Mouse (Mus musculus): ENCODE results near the gene Tspan10. TPM values are rescaled to one million over a fixed set of nuclear protein-coding genes. Genes with fewer than 3 reads are reported as not detected.

The Tspan10 gene
- polyA plus RNA-seq, 1 experiment from 2014 or later, result not detected

GRCm38 (mm10) chr11:120447179-120447578, 4.7 kb downstream of the Tspan10 start:
- no peak for ATAC-seq (ENCODE audit: low FRiP score)
- no peaks in the 10 kb centered on the region for H3K36me3 ChIP-seq (ENCODE audit: control insufficient read depth, insufficient read depth, low read length)
- 82% methylated on average over 7 of the region's 7 CpGs for WGBS
- no peaks in the 10 kb centered on the region for H3K9me3 ChIP-seq (ENCODE audit: control insufficient read depth, low read length)
- H3K4me1 ChIP-seq (ENCODE audit: control insufficient read depth, insufficient read depth, low read length), result no peaks in the 10 kb centered on the region
- no peak overlapping the region for H3K4me3 ChIP-seq (ENCODE audit: low read depth, low read length)
- no peak overlapping the region for H3K27ac ChIP-seq (ENCODE audit: low read depth, low read length)
- H3K4me2 ChIP-seq, result no peak overlapping the region
- DNase-seq (ENCODE audit: low spot score, missing footprints), result no peak
- no peak overlapping the region for H3K9ac ChIP-seq (ENCODE audit: low read length)
- no peaks in the 10 kb centered on the region for H3K27me3 ChIP-seq (ENCODE audit: control insufficient read depth, insufficient read depth, low read length)

GRCm38 (mm10) chr11:120452246-120452645, 9.8 kb downstream of the Tspan10 start:
- Histone ChIP-seq H3K4me1 (ENCODE audit: control insufficient read depth, insufficient read depth, low read length) (no peaks in the 10 kb centered on the region), H3K9ac (ENCODE audit: low read length) (no peak overlapping the region; the same call in 1 of the 2 replicates), H3K9me3 (ENCODE audit: control insufficient read depth, low read length) (no peaks in the 10 kb centered on the region), H3K27ac (ENCODE audit: low read depth, low read length) (no peak overlapping the region), H3K36me3 (ENCODE audit: control insufficient read depth, insufficient read depth, low read length) (no peaks in the 10 kb centered on the region), H3K4me3 (ENCODE audit: low read depth, low read length) (no peak overlapping the region), H3K27me3 (ENCODE audit: control insufficient read depth, insufficient read depth, low read length) (no peaks in the 10 kb centered on the region), H3K4me2 (no peak overlapping the region)
- WGBS, result 61% methylated on average over 3 of the region's 3 CpGs
- no peak for ATAC-seq (ENCODE audit: low FRiP score)
- no peak for DNase-seq (ENCODE audit: low spot score, missing footprints)

GRCm38 (mm10) chr11:120453306-120453705, 10.9 kb downstream of the Tspan10 start, which contains the start of gene Pde6g:
Gene Pde6g, minus strand, starts transcription at chr11:120453500.
- H3K9me3 ChIP-seq (ENCODE audit: control insufficient read depth, low read length), result no peaks in the 10 kb centered on the region
- no peaks in the 10 kb centered on the region for H3K36me3 ChIP-seq (ENCODE audit: control insufficient read depth, insufficient read depth, low read length)
- no peak within 1 kb of the TSS for H3K4me2 ChIP-seq
- H3K27ac ChIP-seq (ENCODE audit: low read depth, low read length), result no peak within 1 kb of the TSS
- H3K4me1 ChIP-seq (ENCODE audit: control insufficient read depth, insufficient read depth, low read length), result no peaks in the 10 kb centered on the region
- H3K27me3 ChIP-seq (ENCODE audit: control insufficient read depth, insufficient read depth, low read length), result no peaks in the 10 kb centered on the region
- no peak within 1 kb of the TSS; the same call in 1 of the 2 replicates for H3K9ac ChIP-seq (ENCODE audit: low read length)
- no peak within 1 kb of the TSS for H3K4me3 ChIP-seq (ENCODE audit: low read depth, low read length)
- no peak for ATAC-seq (ENCODE audit: low FRiP score)
- 88% methylated on average over 4 of the region's 4 CpGs for WGBS
- no peak for DNase-seq (ENCODE audit: low spot score, missing footprints)

- DNase-seq (ENCODE audit: low spot score, missing footprints), result no peak
- H3K27me3 ChIP-seq (ENCODE audit: control insufficient read depth, insufficient read depth, low read length), result no peaks in the 10 kb centered on the region
- H3K9me3 ChIP-seq (ENCODE audit: control insufficient read depth, low read length), result no peaks in the 10 kb centered on the region
- no peak overlapping the region for H3K4me2 ChIP-seq
- WGBS, result 89% methylated on average over 4 of the region's 4 CpGs
- ATAC-seq (ENCODE audit: low FRiP score), result no peak
- peaks cover 5% of the 10 kb centered on the region for H3K4me1 ChIP-seq (ENCODE audit: control insufficient read depth, insufficient read depth, low read length)
- H3K36me3 ChIP-seq (ENCODE audit: control insufficient read depth, insufficient read depth, low read length), result 0 out of 2 replicates have a peak, but pooled peaks cover 4% of the 10 kb centered on the region
- H3K9ac ChIP-seq (ENCODE audit: low read length), result no peak overlapping the region
- no peak overlapping the region for H3K27ac ChIP-seq (ENCODE audit: low read depth, low read length)
- no peak overlapping the region for H3K4me3 ChIP-seq (ENCODE audit: low read depth, low read length)
These were observed 12.5 kb downstream of the Tspan10 start for GRCm38 (mm10) chr11:120454965-120455364.

GRCm38 (mm10) chr11:120455413-120455812, 13.0 kb downstream of the Tspan10 start:
- Histone ChIP-seq H3K4me2 (no peak overlapping the region), H3K4me1 (ENCODE audit: control insufficient read depth, insufficient read depth, low read length) (peaks cover 5% of the 10 kb centered on the region), H3K9ac (ENCODE audit: low read length) (no peak overlapping the region), H3K4me3 (ENCODE audit: low read depth, low read length) (no peak overlapping the region), H3K9me3 (ENCODE audit: control insufficient read depth, low read length) (no peaks in the 10 kb centered on the region), H3K36me3 (ENCODE audit: control insufficient read depth, insufficient read depth, low read length) (0 out of 2 replicates have a peak, but pooled peaks cover 4% of the 10 kb centered on the region), H3K27me3 (ENCODE audit: control insufficient read depth, insufficient read depth, low read length) (no peaks in the 10 kb centered on the region), H3K27ac (ENCODE audit: low read depth, low read length) (no peak overlapping the region)
- ATAC-seq (ENCODE audit: low FRiP score) (no peak), DNase-seq (ENCODE audit: low spot score, missing footprints) (no peak)
- 94% methylated on average over 7 of the region's 7 CpGs for WGBS

- ATAC-seq (ENCODE audit: low FRiP score) (no peak; the same call in 1 of the 2 replicates), DNase-seq (ENCODE audit: low spot score, missing footprints) (no peak)
- no peaks in the 10 kb centered on the region for H3K9me3 ChIP-seq (ENCODE audit: control insufficient read depth, low read length)
- peak overlapping the region; percentile 82 for H3K4me3 ChIP-seq (ENCODE audit: low read depth, low read length)
- peaks cover 5% of the 10 kb centered on the region for H3K4me1 ChIP-seq (ENCODE audit: control insufficient read depth, insufficient read depth, low read length)
- H3K9ac ChIP-seq (ENCODE audit: low read length), result peak overlapping the region; percentile 96
- H3K27ac ChIP-seq (ENCODE audit: low read depth, low read length), result peak overlapping the region; percentile 47; the same call in 1 of the 2 replicates
- no peaks in the 10 kb centered on the region for H3K27me3 ChIP-seq (ENCODE audit: control insufficient read depth, insufficient read depth, low read length)
- H3K36me3 ChIP-seq (ENCODE audit: control insufficient read depth, insufficient read depth, low read length), result peaks cover 11% of the 10 kb centered on the region
- WGBS, result 41% methylated on average over 14 of the region's 14 CpGs
- peak overlapping the region; percentile 89 for H3K4me2 ChIP-seq
These were observed 14.9 kb downstream of the Tspan10 start for GRCm38 (mm10) chr11:120457370-120457769.

- H3K4me3 ChIP-seq (ENCODE audit: low read depth, low read length), result peak within 1 kb of the TSS; percentile 82
- DNase-seq (ENCODE audit: low spot score, missing footprints), result peak; percentile 96
- H3K9me3 ChIP-seq (ENCODE audit: control insufficient read depth, low read length), result no peaks in the 10 kb centered on the region
- peaks cover 12% of the 10 kb centered on the region for H3K36me3 ChIP-seq (ENCODE audit: control insufficient read depth, insufficient read depth, low read length)
- H3K4me2 ChIP-seq, result peak within 1 kb of the TSS; percentile 89
- peak within 1 kb of the TSS; percentile 96 for H3K9ac ChIP-seq (ENCODE audit: low read length)
- whole genome bisulfite sequencing, result 5% methylated on average over 62 of the region's 62 CpGs
- no peaks in the 10 kb centered on the region for H3K27me3 ChIP-seq (ENCODE audit: control insufficient read depth, insufficient read depth, low read length)
- ATAC-seq (ENCODE audit: low FRiP score), result peak; percentile 92
- H3K27ac ChIP-seq (ENCODE audit: low read depth, low read length), result peak within 1 kb of the TSS; percentile 47; the same call in 1 of the 2 replicates
- H3K4me1 ChIP-seq (ENCODE audit: control insufficient read depth, insufficient read depth, low read length), result peaks cover 5% of the 10 kb centered on the region
These were observed 15.6 kb downstream of the Tspan10 start, which contains the start of the genes Oxld1 and Ccdc137 for GRCm38 (mm10) chr11:120457772-120458751. Gene Oxld1, minus strand, starts transcription at chr11:120458068. Gene Ccdc137, plus strand, starts transcription at chr11:120458115.

- no peak overlapping the region for H3K27ac ChIP-seq (ENCODE audit: low read depth, low read length)
- peaks cover 5% of the 10 kb centered on the region for H3K4me1 ChIP-seq (ENCODE audit: control insufficient read depth, insufficient read depth, low read length)
- DNase-seq (ENCODE audit: low spot score, missing footprints) (no peak), ATAC-seq (ENCODE audit: low FRiP score) (no peak)
- H3K27me3 ChIP-seq (ENCODE audit: control insufficient read depth, insufficient read depth, low read length), result no peaks in the 10 kb centered on the region
- peaks cover 12% of the 10 kb centered on the region for H3K36me3 ChIP-seq (ENCODE audit: control insufficient read depth, insufficient read depth, low read length)
- peak overlapping the region; percentile 96 for H3K9ac ChIP-seq (ENCODE audit: low read length)
- H3K4me2 ChIP-seq, result peak overlapping the region; percentile 89
- peak overlapping the region; percentile 82 for H3K4me3 ChIP-seq (ENCODE audit: low read depth, low read length)
- 71% methylated on average over 6 of the region's 6 CpGs for WGBS
- H3K9me3 ChIP-seq (ENCODE audit: control insufficient read depth, low read length), result no peaks in the 10 kb centered on the region
These were observed 16.6 kb downstream of the Tspan10 start for GRCm38 (mm10) chr11:120458847-120459597.

All from midbrain, embryonic 11.5 days (tissue).